Mouse (Mus musculus): Measurements from ENCODE around the gene Xrcc1.

DNA sequence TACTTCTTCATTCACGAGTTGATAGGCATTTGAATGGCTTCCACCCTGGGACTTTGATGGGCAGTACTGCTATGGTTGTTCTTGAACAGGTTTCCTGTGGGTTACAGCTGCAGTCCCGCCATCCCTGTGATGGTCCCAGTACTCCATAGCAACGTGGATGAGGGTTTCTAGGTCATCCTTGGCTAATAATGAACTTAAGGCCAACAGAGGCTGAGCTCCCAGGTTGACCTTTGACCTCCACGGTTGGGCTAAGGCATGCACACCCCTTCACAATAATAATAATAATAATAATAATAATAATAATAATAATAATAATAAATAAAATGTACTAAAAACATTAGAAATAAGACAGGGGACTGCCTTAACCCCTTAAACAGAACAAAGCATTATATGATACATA lies 52.0 kb downstream of the Xrcc1 start:
- no peak for TF ChIP-seq POLR2A (IDR thresholded peaks at IDR 0.05; ENCODE audit: insufficient read depth, low read depth, low read length)
- no peak for TF ChIP-seq CTCF (IDR thresholded peaks at IDR 0.05; ENCODE audit: insufficient read depth, low read depth, low read length)

Data from olfactory bulb, adult 2 months (tissue).